Mouse (Mus musculus) kidney, adult 2 months (tissue): ENCODE data around the gene Gm10563. TPM values are rescaled to one million over a fixed set of nuclear protein-coding genes. Genes with fewer than 3 reads are reported as not detected.

Experiments
- DNase-seq: peaks from one replicate; pipeline ENCODE4 v3.0.0; 2021
- H3K27ac ChIP-seq: fragments of 200-500 bp; 2 replicates; pipeline ENCODE4 v1.5.1; 2012; ENCODE audit warnings: low read depth, low read length, control low read depth, inconsistent platforms; ENCODE audit not compliant: insufficient read depth
- H3K27me3 ChIP-seq: fragments of 200-500 bp; replicated peaks from 2 replicates; pipeline ENCODE4 v1.6.1; 2012; ENCODE audit warnings: mild to moderate bottlenecking, moderate library complexity, low read length, inconsistent platforms; ENCODE audit not compliant: control insufficient read depth, insufficient read depth
- H3K36me3 ChIP-seq: fragments of 200-500 bp; 2 replicates; pipeline ENCODE4 v1.6.1; 2012; ENCODE audit warnings: mild to moderate bottlenecking, moderate library complexity, low read length, inconsistent platforms; ENCODE audit not compliant: control insufficient read depth, insufficient read depth
- H3K4me1 ChIP-seq: fragments of 200-500 bp; 2 replicates; pipeline ENCODE4 v1.6.1; 2011; ENCODE audit warnings: low read length; ENCODE audit not compliant: control insufficient read depth, insufficient read depth
- H3K4me3 ChIP-seq: fragments of 200-500 bp; 2 replicates; pipeline ENCODE4 v1.5.1; 2011; ENCODE audit warnings: mild to moderate bottlenecking, low read depth, low read length, control low read depth; ENCODE audit not compliant: insufficient read depth
- CTCF ChIP-seq: fragments of 200-500 bp; conservative IDR thresholded peaks from 2 replicates; pipeline ENCODE4 v1.5.1; 2011; ENCODE audit warnings: low read depth, mild to moderate bottlenecking, control low read depth, low read length, moderate library complexity, mixed read lengths; ENCODE audit not compliant: insufficient read depth, insufficient read length
- POLR2A ChIP-seq: fragments of 200-500 bp; IDR thresholded peaks from one replicate; pipeline ENCODE4 v1.6.1; 2011; ENCODE audit warnings: low read depth, low read length, control low read depth
- WGBS: fragments of 180-500 bp; shearing (Covaris S2); methylation state at CpG from one replicate; pipeline ENCODE4 v1.1.7; 2018; 5-methylcytosine and 5-hydroxymethylcytosine counted together
- polyA plus RNA-seq: library from polyadenylated mRNA; depleted of rRNA; stranded (reverse); fragments of >200 nt; gene quantifications from 2 replicates; pipeline ENCODE4 v1.2.3, GENCODE M21; 2012

Gene Gm10563
- polyA plus RNA-seq, 1 experiment: not detected

DNA sequence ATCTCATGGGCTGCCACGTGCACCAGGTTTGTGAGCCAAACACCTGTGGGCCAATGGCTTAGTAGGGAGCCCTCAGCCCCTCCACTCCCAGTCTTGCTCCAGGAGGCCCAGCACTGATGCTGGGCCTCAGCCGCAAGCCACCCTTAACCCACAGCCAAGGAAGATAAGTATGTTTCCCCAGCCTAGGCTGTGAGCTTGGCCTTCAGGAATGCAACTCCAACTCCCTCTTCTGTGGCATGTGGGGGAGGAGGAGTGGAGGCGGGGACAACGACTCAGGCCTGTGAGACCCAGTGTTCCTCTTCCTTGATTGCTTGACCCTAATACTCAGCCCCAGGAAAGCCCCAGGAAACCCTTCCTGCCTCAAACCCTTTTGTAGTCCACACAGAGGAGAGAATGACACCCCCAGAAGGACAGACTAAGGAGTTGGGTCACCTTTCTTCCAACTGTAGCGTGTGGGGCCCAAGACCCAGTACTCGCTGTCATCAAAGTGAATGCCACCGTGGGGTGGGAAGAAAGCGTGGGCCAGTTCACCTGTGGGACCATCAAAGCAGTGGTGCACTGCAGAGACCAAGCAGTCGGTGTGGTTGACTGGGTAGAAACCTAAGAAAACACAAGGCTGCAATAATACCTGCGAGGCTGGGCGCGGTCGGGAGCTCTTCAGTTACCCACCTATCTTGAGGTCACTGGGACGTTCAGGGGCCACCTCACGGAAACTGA, 6.5 kb upstream of the Gm10563 start:
- Histone ChIP-seq H3K4me1 (peaks cover 10% of the 10 kb centered on the region), H3K4me3 (no peak overlapping the region), H3K27me3 (no peaks in the 10 kb centered on the region), H3K27ac (no peak overlapping the region), H3K36me3 (peaks cover 5% of the 10 kb centered on the region)
- WGBS: 59% methylated on average over 15 of the region's 15 CpGs
- peak; percentile 36 for DNase-seq
- TF ChIP-seq POLR2A (no peak), CTCF (no peak)

DNA sequence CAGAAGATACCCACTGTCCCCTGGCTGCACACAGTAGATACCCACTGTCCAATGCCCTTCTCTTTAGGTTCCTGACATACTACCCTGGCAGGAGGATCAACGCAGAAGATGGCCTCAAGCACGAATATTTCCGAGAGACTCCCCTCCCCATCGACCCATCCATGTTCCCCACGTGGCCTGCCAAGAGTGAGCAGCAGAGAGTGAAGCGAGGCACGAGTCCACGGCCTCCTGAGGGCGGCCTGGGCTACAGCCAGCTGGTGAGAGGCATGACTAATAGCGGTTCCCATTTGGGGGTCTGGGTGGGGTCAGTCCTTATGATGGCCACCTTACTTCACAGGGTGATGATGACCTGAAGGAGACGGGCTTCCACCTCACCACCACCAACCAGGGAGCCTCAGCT, 4.1 kb upstream of the Gm10563 start:
- no peak overlapping the region for H3K4me3 ChIP-seq
- WGBS: 88% methylated on average over 11 of the region's 11 CpGs
- peaks cover 5% of the 10 kb centered on the region for H3K36me3 ChIP-seq
- peaks cover 12% of the 10 kb centered on the region for H3K4me1 ChIP-seq
- H3K27me3 ChIP-seq: no peaks in the 10 kb centered on the region
- DNase-seq: no peak
- TF ChIP-seq CTCF: no peak
- TF ChIP-seq POLR2A: no peak
- no peak overlapping the region for H3K27ac ChIP-seq

DNA sequence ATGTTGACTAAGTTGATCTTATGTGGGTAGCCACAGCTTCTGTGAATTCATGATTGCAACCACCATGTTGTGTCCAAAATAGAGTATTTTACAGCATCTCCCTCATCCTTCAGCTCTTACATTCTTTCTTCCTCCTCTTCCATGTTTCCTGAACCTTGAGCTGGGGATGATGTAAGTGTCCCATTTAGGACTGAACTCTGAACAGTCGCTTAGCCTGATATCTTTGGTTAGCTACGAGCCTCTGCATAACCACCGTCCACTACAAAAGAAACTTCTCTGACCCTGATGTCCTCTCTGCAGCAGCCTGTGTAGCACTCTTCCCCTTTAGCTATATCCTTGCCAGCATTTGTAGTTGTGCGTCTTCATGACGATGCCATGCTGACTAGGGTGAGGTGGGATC, 513 bp upstream of the Gm10563 start:
- Histone ChIP-seq H3K27me3 (no peaks in the 10 kb centered on the region), H3K27ac (peak overlapping the region; percentile 83), H3K4me3 (no peak overlapping the region), H3K36me3 (peaks cover 7% of the 10 kb centered on the region), H3K4me1 (peaks cover 5% of the 10 kb centered on the region; the same call in 1 of the 2 replicates)
- DNase-seq: peak; percentile 61
- TF ChIP-seq CTCF: no peak
- 63% methylated on average over 5 of the region's 5 CpGs for WGBS

DNA sequence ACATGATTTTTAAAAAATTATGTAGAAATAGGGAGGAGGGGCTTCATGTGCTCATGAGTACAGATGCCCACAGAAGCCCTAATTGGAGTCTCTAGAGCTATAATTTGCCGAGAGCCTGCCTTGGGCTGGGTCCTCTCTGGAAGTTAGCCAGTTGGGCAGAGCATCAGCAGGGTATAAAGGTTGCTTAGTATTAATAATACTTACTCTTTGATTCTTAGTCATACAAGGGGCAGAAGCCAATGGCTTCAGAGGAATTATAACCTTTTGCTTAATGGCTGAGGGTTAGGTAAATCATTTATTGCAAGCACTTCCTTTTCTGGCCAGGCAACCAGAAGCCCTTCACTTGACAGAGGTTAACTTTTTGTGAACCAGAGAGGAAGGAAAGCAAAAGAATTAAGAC, 1.7 kb downstream of the Gm10563 start:
- H3K4me3 ChIP-seq: no peak overlapping the region
- no peaks in the 10 kb centered on the region for H3K27me3 ChIP-seq
- peaks cover 11% of the 10 kb centered on the region for H3K36me3 ChIP-seq
- peaks cover 5% of the 10 kb centered on the region; the same call in 1 of the 2 replicates for H3K4me1 ChIP-seq
- TF ChIP-seq POLR2A: no peak
- no peak for TF ChIP-seq CTCF
- peak overlapping the region; percentile 86 for H3K27ac ChIP-seq
- 62% methylated on average over 1 of the region's 1 CpGs for WGBS
- DNase-seq: peak; percentile 75

DNA sequence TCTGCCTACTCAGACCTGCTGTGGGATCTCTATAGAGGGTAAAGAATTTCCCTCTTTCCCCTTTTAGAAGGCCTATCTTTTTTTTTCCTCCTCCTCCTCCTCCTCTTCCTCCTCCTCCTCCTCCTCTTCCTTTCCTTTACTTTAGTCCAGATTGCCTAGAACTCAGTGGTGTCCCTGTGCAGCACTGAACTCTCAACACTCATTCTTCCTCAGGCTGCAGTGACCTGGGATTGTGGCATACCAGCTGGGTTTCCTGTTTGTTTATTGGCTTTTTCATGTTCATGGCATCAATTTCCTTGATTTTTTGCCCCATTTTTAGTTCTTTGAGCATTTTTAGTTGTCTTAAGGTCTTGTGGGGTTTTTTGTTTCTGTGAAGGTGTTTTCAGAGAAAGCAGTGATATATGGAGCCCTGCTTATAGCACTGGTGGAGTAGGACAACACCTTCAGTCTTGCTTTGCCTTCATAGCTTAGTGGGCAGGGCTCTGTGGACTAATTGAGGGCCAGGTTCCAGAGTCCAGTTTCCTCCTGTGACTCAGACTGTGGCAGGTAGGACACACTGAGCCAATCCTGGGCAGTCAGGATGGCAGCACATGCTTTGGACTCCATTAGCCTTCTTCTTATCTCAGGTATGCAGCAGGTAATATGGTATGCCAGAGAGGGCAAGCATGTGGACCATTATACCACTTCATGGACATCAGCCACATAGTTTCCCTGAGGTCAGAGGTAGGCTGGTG, 9.3 kb downstream of the Gm10563 start:
- no peak overlapping the region for H3K4me3 ChIP-seq
- no peak overlapping the region for H3K27ac ChIP-seq
- no peaks in the 10 kb centered on the region; the same call in 1 of the 2 replicates for H3K4me1 ChIP-seq
- TF ChIP-seq CTCF (no peak), POLR2A (no peak)
- peaks cover 18% of the 10 kb centered on the region for H3K36me3 ChIP-seq
- peak; percentile 58 for DNase-seq
- no peaks in the 10 kb centered on the region for H3K27me3 ChIP-seq

DNA sequence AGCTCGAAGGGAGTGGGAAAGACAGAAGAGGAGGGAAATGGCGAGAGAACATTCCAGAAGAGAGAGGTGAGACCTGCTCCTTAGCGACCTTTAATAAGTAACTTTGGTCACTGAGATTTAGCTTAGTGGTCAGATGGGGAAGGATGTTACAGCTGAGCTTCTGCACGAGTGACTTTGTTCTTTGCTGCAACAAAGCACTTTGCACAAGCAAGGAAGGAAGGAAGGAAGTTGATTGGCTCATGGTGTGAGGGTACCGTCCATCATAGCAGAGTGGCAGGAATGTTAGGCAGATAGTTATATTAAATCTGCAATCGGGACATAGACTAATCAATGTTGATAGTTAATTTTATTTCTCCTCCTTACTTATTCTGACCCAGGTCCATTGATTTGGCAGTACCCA, 14.9 kb downstream of the Gm10563 start:
- peaks cover 6% of the 10 kb centered on the region for H3K36me3 ChIP-seq
- 65% methylated on average over 6 of the region's 6 CpGs for WGBS
- no peak for DNase-seq
- H3K4me1 ChIP-seq: peaks cover under 1% of the 10 kb centered on the region; the same call in 1 of the 2 replicates
- H3K4me3 ChIP-seq: no peak overlapping the region
- H3K27ac ChIP-seq: no peak overlapping the region
- no peak for TF ChIP-seq CTCF
- no peak for TF ChIP-seq POLR2A
- H3K27me3 ChIP-seq: no peaks in the 10 kb centered on the region
